Mouse (Mus musculus): ENCODE data around the gene Mfsd11.
"Not testable (repeated sequence)": the region's sequence is repeated elsewhere in the genome, so short reads cannot be mapped to it uniquely, and the experiment has no call there.

Mfsd11 gene

GRCm38 (mm10) chr11:116843261-116844233, 8.7 kb upstream of the Mfsd11 start, which contains the start of the genes Mettl23 and Jmjd6:
TSS of gene Mettl23 (plus strand) at chr11:116843278.
TSS of gene Jmjd6 (minus strand) at chr11:116843449.
- in situ Hi-C loops (cut with MboI; ENCODE audit: low pct_unique_long_range_greater_than_20kb in 1 of 2, low sequenced_read_pairs in 2 of 2, unreplicated experiment in 1 of 2) = no loop called here

DNA sequence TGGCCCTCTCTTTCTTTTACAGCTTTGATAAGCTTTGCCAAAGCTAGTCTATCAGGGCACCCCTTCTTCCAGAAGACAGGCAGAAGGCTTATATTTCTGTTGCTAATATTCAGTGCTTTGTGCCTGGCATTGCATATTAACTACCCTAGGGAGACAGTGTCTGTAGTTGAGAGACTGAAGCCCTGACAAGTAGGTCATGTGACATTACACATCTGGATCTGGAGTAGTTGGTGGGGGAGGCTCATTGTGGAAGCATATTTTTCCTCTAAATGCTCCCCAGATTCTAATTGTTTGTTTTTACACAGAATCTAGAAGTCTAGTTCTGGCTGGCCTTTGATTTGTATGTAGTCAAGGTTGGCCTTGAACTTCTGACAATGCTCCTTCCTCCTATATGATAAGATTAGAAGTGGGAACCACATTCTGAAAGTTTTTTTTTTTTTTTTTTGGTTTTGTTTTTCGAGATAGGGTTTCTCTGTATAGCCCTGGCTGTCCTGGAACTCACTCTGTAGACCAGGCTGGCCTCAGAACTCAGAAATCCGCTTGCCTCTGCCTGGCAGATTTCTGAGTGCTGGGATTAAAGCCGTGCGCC, 5.6 kb upstream of the Mfsd11 start:
- in situ Hi-C loops (cut with MboI; ENCODE audit: low pct_unique_long_range_greater_than_20kb in 1 of 2, low sequenced_read_pairs in 2 of 2, unreplicated experiment in 1 of 2) = no loop called here

DNA sequence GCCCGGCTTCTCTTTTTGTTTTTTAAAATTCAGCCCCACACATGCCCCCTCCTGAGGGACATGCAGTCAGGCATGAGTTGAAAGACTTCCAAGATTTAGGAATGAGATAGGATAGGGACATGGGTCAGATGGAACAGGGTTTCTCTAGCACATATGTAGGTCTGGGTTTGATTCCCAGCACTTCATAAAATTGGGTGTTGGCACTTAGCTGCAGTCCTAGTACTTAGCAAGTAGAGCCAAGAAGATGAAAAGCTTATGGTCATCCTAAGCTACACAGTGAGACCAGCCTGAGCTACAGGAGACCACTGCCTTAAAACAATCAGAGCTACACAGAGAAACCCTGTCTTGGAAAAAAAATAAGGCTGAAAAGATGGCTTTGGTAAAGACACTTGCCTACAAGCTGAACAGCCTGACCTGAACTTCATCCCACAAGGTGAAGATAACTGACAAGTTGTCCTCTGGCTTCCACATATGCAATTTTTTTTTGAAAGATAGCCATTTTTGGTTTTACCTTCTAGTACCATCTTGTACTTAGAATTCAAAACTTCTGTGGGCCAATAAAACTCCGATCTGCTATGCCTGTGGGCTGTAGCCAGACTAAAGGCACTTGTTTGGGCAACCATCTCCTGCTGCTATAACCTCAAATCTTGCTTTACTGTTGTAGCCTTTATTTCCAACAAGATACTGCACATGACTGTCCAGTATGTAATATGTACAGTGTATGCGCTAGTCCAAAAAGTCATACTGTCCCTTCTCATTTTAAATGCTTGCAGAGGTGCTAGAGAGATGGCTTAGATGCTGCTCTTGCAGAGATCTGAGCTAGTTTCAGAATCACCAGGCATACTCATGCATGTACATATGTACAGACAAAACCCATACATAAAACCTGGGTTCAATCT, 4.8 kb upstream of the Mfsd11 start:
- in situ Hi-C loops (cut with MboI; ENCODE audit: low pct_unique_long_range_greater_than_20kb in 1 of 2, low sequenced_read_pairs in 2 of 2, unreplicated experiment in 1 of 2) = no loop called here

DNA sequence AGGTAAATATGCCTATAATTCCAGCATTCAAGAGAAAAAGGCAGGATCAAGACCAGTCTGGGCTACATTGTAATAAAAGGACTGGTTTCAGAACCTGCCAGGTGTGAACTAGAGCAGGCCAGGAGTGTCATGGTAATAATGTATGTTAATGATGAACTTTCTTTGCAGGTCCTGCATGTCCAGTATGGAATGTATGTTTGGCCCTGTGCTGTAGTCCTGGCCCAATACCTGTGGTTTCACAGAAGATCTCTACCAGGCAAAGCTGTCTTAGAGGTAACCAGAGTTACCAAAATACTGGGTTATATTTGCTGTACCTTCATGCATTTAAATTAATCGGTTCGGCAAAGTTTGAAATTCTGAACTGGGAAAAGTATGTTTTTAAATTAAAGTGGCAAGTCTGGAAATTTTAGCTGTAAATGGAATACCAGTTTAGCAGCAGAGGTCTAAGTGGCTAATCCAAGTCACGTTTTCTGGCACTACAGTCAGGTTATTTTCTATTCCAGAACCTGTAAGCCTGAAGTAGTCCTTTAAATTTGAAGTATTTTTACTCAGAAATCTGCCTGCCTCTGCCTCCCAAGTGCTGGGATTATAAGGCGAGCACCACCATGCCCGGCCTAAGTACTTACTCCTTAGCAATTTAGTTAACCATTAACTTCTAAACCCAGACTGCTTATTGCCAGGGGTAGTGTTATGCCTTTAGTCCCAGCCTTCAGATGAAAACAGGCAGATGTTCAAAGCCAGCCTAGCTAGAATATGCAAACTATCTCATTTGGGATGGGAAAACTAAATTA, 4.0 kb upstream of the Mfsd11 start:
- in situ Hi-C loops (cut with MboI; ENCODE audit: low pct_unique_long_range_greater_than_20kb in 1 of 2, low sequenced_read_pairs in 2 of 2, unreplicated experiment in 1 of 2) = no loop called here

DNA sequence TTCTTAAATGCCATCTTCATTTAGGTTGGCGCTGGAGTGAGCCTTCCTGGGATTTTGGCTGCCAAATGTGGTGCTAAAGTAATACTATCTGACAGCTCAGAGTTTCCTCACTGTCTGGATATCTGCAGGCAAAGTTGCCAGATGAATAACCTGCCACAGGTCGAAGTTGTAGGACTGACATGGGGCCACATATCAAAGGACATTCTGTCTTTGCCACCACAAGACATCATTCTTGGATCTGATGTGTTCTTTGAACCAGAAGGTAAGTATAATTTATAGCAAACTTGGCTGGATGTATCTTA, 3.4 kb upstream of the Mfsd11 start:
- in situ Hi-C loops (cut with MboI; ENCODE audit: low pct_unique_long_range_greater_than_20kb in 1 of 2, low sequenced_read_pairs in 2 of 2, unreplicated experiment in 1 of 2) = not testable (repeated sequence)

DNA sequence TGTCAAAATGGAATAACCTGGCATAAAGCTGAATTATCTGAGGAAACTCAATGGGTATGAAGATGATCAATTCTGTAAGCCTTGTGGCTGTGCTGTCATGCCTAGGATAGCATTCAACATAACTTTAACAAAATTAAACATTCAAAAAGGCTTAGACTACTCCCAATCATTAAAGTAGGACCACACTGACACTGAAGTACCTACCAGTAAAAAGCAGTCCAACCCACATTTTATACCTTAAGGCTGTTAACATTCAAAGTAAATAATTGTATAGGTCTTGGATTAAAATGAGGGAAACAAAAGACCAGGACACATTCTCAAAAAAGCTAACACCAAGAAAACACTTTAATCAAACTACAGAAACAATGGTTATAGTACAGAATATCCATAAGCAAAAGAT, 2.7 kb upstream of the Mfsd11 start:
- in situ Hi-C loops (cut with MboI; ENCODE audit: low pct_unique_long_range_greater_than_20kb in 1 of 2, low sequenced_read_pairs in 2 of 2, unreplicated experiment in 1 of 2) = no loop called here

DNA sequence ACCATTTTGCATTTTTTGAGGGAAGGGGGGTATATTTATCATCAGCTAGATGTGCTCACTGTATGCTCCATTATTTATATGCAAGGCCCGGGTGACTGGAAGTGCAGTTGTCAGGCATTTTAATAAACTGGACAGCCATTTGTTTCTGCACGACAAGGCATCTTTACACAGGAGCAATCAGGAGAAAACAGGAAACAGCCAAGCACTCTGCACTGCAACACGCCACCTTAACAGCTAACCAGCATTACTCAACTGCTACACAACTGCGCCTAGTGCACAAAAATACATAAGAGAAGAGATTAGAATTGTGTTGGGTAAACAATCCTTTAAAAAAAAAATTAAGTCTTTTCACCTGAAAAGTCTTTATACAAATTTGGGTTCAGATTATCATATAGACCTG, 2.2 kb upstream of the Mfsd11 start:
- in situ Hi-C loops (cut with MboI; ENCODE audit: low pct_unique_long_range_greater_than_20kb in 1 of 2, low sequenced_read_pairs in 2 of 2, unreplicated experiment in 1 of 2) = loop anchor here in 1 of 2 experiments (25.0 kb wide), 1 partner anchor 1438 kb away; the partner anchor contains the start of genes Atp5h, Kctd2 and Mrpl58

DNA sequence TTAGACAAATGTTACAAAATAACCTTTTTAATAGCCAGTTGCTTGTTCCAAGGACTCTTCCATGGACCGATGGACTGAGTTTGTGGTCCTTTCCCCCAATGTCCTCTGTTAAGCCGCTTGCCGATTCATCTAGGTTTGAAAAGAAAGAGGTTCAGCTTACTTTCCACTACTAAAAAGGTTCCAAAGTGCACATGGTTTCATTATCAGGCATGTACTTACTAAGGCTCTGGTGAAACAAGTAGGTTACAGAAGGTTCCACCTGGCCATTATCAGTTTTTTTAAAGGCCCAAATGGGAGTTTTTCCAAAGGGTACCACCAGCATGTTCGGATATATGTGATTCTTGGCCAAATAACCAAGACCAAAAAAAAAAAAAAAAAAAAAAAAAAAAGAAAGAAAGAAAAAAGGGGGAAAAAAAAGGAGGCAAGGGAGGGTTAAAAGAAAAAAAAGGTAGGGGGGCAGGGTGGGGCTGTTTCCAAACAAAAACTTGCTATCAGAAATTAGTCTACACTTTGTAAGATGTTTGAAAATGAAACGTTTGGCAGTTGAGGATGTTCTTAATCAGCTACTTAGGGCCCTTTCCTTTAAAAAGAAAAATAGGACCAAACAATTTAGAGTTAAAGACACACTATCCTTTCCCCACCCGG, 1.3 kb upstream of the Mfsd11 start:
- in situ Hi-C loops (cut with MboI; ENCODE audit: low pct_unique_long_range_greater_than_20kb in 1 of 2, low sequenced_read_pairs in 2 of 2, unreplicated experiment in 1 of 2) = loop anchor here in 1 of 2 experiments (25.0 kb wide), 1 partner anchor 1439 kb away; the partner anchor contains the start of genes Atp5h, Kctd2 and Mrpl58

DNA sequence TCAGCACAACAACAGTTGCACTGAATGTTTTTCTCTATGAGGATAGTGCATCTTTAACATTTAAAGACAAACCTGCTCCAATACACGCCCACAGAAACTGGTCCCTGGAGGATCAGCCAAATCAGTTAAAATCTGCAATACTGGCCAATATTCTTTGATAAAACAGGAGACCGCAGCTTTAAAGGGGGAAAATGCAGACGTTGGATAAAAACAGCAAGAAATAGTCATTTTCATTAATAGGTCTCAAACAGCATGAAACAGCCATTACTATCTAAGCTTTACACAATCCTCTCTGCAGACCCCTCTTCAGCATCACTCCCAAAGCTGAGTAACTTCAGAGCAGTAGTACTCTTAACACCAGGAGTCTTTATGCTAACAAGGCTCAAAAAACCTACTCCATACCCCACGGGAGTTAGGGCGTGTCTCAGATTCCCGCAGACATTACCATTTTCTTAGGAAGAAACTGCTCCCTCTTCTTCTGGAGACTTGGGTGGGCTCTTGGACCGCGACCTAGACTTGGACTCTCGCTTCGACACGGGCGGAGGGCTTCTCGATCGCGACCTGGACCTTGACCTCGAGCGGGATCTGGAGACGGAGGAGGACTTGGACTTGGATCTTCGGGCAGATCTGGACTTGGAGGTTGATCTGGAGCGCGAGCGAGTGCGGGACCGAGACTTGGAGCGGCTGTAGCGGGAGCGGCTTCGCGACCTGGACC, 507 bp upstream of the Mfsd11 start:
- in situ Hi-C loops (cut with MboI; ENCODE audit: low pct_unique_long_range_greater_than_20kb in 1 of 2, low sequenced_read_pairs in 2 of 2, unreplicated experiment in 1 of 2) = loop anchor here in 1 of 2 experiments (25.0 kb wide), 1 partner anchor 1439 kb away; the partner anchor contains the start of genes Atp5h, Kctd2 and Mrpl58

DNA sequence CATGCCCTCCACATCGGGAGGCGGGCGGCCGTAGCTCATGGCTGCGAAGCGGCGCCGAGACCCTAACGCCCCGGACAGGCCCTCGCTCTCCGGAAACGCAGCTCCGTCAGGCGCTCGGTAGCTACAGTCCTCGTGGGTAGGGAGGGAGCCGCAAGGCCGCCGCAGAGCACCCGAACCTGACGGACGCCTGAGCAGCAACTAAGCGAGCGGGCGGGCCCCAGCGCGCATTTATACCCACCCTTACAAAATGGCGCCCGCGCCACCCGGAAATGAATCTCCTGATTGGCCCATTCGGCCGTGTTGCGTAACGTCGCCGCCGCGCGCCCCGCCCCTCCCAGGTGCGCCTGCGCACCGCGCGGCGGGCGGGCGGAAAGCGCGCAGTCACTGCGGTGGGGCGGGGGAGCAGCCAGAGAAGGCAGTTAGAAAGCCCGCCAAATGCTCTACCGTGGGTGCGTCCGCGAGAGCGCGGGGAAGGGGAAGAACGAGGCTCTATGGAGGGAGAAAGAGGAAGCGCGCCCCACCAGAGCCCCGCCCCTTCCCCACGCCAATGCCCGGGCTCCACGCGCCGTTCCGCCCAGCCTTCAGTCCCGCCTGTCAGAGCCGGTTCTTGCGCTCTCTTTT, 761 bp downstream of the Mfsd11 start, which contains the start of gene Srsf2:
Gene Srsf2 (minus strand): TSS at position 204 of the 621 bp plus-strand sequence.
- in situ Hi-C loops (cut with MboI; ENCODE audit: low pct_unique_long_range_greater_than_20kb in 1 of 2, low sequenced_read_pairs in 2 of 2, unreplicated experiment in 1 of 2) = loop anchor here in 1 of 2 experiments (25.0 kb wide), 1 partner anchor 1441 kb away; the partner anchor contains the start of genes Atp5h, Kctd2 and Mrpl58

- in situ Hi-C loops (cut with MboI; ENCODE audit: low pct_unique_long_range_greater_than_20kb in 1 of 2, low sequenced_read_pairs in 2 of 2, unreplicated experiment in 1 of 2) = loop anchor here in 1 of 2 experiments (25.0 kb wide), 1 partner anchor 1441 kb away; the partner anchor contains the start of genes Atp5h, Kctd2 and Mrpl58
Measured at GRCm38 (mm10) chr11:116853512-116853928, 1.3 kb downstream of the Mfsd11 start.

GRCm38 (mm10) chr11:116854279-116854678, 2.0 kb downstream of the Mfsd11 start:
- in situ Hi-C loops (cut with MboI; ENCODE audit: low pct_unique_long_range_greater_than_20kb in 1 of 2, low sequenced_read_pairs in 2 of 2, unreplicated experiment in 1 of 2) = loop anchor here in 1 of 2 experiments (25.0 kb wide), 1 partner anchor 1442 kb away; the partner anchor contains the start of genes Atp5h, Kctd2 and Mrpl58

DNA sequence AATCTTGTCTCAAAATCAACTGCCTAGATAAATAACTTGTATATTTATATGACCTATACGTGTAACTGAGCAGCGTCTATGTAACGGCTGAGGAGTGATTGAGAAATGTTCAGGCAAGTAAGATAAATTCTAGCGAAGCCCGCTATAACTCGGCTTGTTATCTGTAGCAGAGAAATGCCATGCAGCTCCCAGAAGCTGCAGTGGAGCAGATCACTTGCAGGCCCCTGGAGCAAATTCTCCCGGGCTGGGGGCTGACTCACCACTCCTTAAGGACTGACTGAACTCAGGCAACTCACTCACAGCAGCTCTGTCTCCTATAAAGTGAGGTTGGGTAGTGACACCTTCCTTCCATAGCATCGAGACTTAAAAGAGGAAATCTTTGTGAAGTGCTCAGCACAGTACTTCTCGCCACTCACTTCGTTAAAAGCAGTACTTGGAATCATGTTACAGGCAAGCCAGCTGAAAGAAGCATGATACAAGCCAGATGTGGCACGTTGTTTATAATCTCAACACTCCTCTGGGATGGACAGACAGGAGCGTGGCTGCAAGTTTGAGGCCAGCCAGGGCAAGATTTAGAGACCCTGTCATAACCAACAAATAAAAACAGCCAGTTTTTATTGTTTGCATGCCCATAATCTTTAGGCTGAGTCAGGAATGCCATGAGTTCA, 5.1 kb downstream of the Mfsd11 start:
- in situ Hi-C loops (cut with MboI; ENCODE audit: low pct_unique_long_range_greater_than_20kb in 1 of 2, low sequenced_read_pairs in 2 of 2, unreplicated experiment in 1 of 2) = loop anchor here in 1 of 2 experiments (25.0 kb wide), 1 partner anchor 1445 kb away; the partner anchor contains the start of genes Atp5h, Kctd2 and Mrpl58

GRCm38 (mm10) chr11:116864444-116864843, 12.2 kb downstream of the Mfsd11 start:
- in situ Hi-C loops (cut with MboI; ENCODE audit: low pct_unique_long_range_greater_than_20kb in 1 of 2, low sequenced_read_pairs in 2 of 2, unreplicated experiment in 1 of 2) = loop anchor here in 1 of 2 experiments (25.0 kb wide), 1 partner anchor 1452 kb away; the partner anchor contains the start of genes Atp5h, Kctd2 and Mrpl58

DNA sequence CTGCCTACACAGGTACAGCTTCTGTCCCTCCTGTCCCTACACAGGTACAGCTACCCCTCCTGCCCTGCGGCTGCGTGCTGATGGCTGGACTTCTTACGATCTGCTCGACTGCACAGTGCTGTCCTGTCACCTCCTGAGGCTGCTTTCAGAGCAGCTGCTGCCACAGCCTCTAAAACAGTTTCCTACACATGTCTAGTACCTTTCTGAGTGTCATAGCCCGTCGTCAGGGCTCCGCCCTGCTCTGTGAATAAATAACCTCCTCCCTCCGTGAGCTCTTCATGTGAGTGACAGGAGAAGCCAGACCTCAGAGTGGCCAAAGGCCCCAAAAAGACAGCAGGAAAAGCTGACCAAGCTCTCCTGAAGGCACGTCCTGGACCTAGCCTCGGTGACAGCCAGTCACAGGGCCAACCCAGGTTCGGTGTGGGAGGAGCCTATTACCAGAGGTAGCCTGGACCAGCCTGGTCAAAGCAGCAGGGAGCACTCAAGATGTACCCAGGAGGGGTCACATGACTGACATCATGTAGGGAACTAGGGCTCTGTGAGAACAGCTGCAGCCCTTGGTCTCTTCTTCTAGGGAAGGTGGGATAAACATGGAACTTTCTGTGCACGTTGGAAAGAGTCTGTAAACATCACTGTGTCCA, 13.8 kb downstream of the Mfsd11 start:
- in situ Hi-C loops (cut with MboI; ENCODE audit: low pct_unique_long_range_greater_than_20kb in 1 of 2, low sequenced_read_pairs in 2 of 2, unreplicated experiment in 1 of 2) = loop anchor here in 1 of 2 experiments (25.0 kb wide), 1 partner anchor 1454 kb away; the partner anchor contains the start of genes Atp5h, Kctd2 and Mrpl58

All from mouse embryonic stem cell (cell line).